Mouse (Mus musculus) heart, postnatal 0 days (tissue): Measurements from ENCODE around the gene Aplp2.

Source experiments
- CTCF ChIP-seq: IDR thresholded peaks from 2 replicates; pipeline ENCODE4 v1.5.1; 2016; ENCODE audit warnings: antibody characterized with exemption, control low read depth, low read depth
- EP300 ChIP-seq: IDR thresholded peaks from 2 replicates; pipeline ENCODE4 v1.6.1; 2016; ENCODE audit warnings: antibody characterized with exemption, low read depth

- TF ChIP-seq CTCF (no peak), EP300 (no peak)
Measured at GRCm38 (mm10) chr9:31198614-31199013, 13.0 kb downstream of the Aplp2 start.
